19 mouse cellular contexts compared by ENCODE assay signal in the genomic region with DNA sequence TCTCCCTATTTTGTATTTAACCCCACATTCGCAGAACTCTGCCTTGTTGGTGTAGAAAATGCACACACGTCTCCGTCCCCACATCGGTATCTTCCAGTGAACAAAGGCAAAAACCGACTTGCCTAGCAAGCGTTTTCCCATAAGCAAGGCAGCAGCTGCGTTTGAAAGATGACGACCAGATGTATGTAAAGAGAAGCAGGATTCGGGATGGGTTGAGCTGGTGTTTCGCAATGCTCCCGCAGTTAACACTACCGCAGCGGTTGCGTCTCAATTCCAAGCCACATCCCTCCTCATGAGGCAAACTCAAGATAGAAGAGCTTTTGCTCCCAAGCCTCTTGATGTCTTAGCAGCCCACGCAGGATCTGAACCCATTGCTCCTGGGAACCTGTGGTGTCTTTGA. TPM values are rescaled to one million over a fixed set of nuclear protein-coding genes. Genes with fewer than 3 reads are reported as not detected.
DNase-seq lines count a peak whose midpoint lies in the region; ATAC-seq and TF ChIP-seq lines count a peak whose summit lies in the region.
"Had no signal": no experiment of that assay in that cellular context is flagged by ENCODE, and none has a peak within 500 bp of the region (broad histone marks: within the 10 kb centered on the region; RNA-seq: fewer than 3 reads in every experiment).

No protein-coding gene starts in this region.

- H3K4me2 ChIP-seq in lung, embryonic 14.5 days, result no peak overlapping the region
- H3K4me2 ChIP-seq in embryonic facial prominence, embryonic 15.5 days (replicated peaks), result no peak overlapping the region
- H3K4me2 ChIP-seq: embryonic facial prominence, embryonic 13.5 days; forebrain, embryonic 12.5 days had no signal

- 55% methylated on average over 15 of the region's 15 CpGs for WGBS in lung, embryonic 14.5 days
- 60% methylated on average over 15 of the region's 15 CpGs for WGBS in embryonic facial prominence, embryonic 15.5 days

- H3K36me3 ChIP-seq in lung, embryonic 14.5 days (ENCODE audit: insufficient read depth), result no peaks in the 10 kb centered on the region
- H3K36me3 ChIP-seq in embryonic facial prominence, embryonic 15.5 days, result no peaks in the 10 kb centered on the region
- H3K36me3 ChIP-seq: embryonic facial prominence, embryonic 13.5 days; forebrain, embryonic 10.5 days; forebrain, embryonic 12.5 days had no signal

- DNase-seq in frontal cortex, adult 2 months (ENCODE audit: extremely low spot score in 1 of 2, low spot score in 1 of 2), result no peak
- DNase-seq in lung, embryonic 14.5 days, result peak; percentile 61
- no peak for DNase-seq in lung, postnatal 10 days
- DNase-seq in heart, adult 8-10 months (ENCODE audit: low spot score), result no peak
- DNase-seq: adrenal gland, adult 2 months; adrenal gland, postnatal 10 days; adrenal gland, postnatal 25 days; cerebellum, adult 11-12 months; cerebellum, adult 2 months; cerebellum, adult 9-10 months; cerebellum, postnatal 25 days had no signal

- H3K27me3 ChIP-seq in lung, embryonic 14.5 days (ENCODE audit: insufficient read depth, low read length), result no peaks in the 10 kb centered on the region
- no peaks in the 10 kb centered on the region for H3K27me3 ChIP-seq in embryonic facial prominence, embryonic 15.5 days
- H3K27me3 ChIP-seq: embryonic facial prominence, embryonic 13.5 days; forebrain, embryonic 12.5 days had no signal

- H3K9ac ChIP-seq in lung, embryonic 14.5 days, result no peak overlapping the region
- H3K9ac ChIP-seq in embryonic facial prominence, embryonic 15.5 days, result no peak overlapping the region
- H3K9ac ChIP-seq: embryonic facial prominence, embryonic 13.5 days; forebrain, embryonic 12.5 days had no signal

- H3K27ac ChIP-seq in lung, embryonic 14.5 days (ENCODE audit: low read depth), result no peak overlapping the region
- H3K27ac ChIP-seq in embryonic facial prominence, embryonic 15.5 days (replicated peaks), result 0 out of 2 replicates have a peak overlapping the region, but pooled peaks have one; percentile 28
- H3K27ac ChIP-seq: embryonic facial prominence, embryonic 13.5 days; forebrain, embryonic 10.5 days; forebrain, embryonic 12.5 days had no signal

- ATAC-seq in frontal cortex, adult (ENCODE audit: low TSS enrichment), result peak; percentile 24; the same call in 1 of the 2 replicates
- ATAC-seq in lung, embryonic 14.5 days (ENCODE audit: insufficient read depth), result no peak
- no peak for ATAC-seq in embryonic facial prominence, embryonic 15.5 days (ENCODE audit: insufficient number of reproducible peaks, low FRiP score, low TSS enrichment, low read depth)
- ATAC-seq: forebrain, embryonic 14.5 days; forebrain, embryonic 16.5 days had no signal

- no peak overlapping the region for H3K4me3 ChIP-seq in lung, embryonic 14.5 days (ENCODE audit: low read depth, low read length)
- H3K4me3 ChIP-seq in embryonic facial prominence, embryonic 15.5 days (replicated peaks), result no peak overlapping the region
- H3K4me3 ChIP-seq: embryonic facial prominence, embryonic 13.5 days; erythroblast, embryonic 14.5 days; forebrain, embryonic 10.5 days; forebrain, embryonic 12.5 days had no signal

- peaks cover 2% of the 10 kb centered on the region; the same call in 1 of the 2 replicates for H3K4me1 ChIP-seq in lung, embryonic 14.5 days (ENCODE audit: insufficient read depth)
- H3K4me1 ChIP-seq in embryonic facial prominence, embryonic 15.5 days, result peaks cover 15% of the 10 kb centered on the region
- H3K4me1 ChIP-seq: forebrain, embryonic 12.5 days had no signal

- TF ChIP-seq CTCF in lung, embryonic 14.5 days (IDR thresholded peaks at IDR 0.05; ENCODE audit: low read depth), result no peak

- no peaks in the 10 kb centered on the region for H3K9me3 ChIP-seq in lung, embryonic 14.5 days (ENCODE audit: low read depth, low read length)
- H3K9me3 ChIP-seq in embryonic facial prominence, embryonic 15.5 days (replicated peaks), result no peaks in the 10 kb centered on the region
- H3K9me3 ChIP-seq: embryonic facial prominence, embryonic 13.5 days; forebrain, embryonic 10.5 days; forebrain, embryonic 12.5 days had no signal

RNA-seq across cellular contexts. Expression of a gene that starts 59.9 kb away (rescaled TPM):
- 51.2 and 53.8 TPM in 2 replicates for polyA plus RNA-seq in frontal cortex, adult 2 months (2012; rRNA removed)
- polyA plus RNA-seq in lung, embryonic 14.5 days (2014; fragmentation: Nextera tagmentation; extraction: Ambion mirVana), result 21.9 and 22.0 TPM in 2 replicates
- 22.0 and 22.9 TPM in 2 replicates for polyA plus RNA-seq in embryonic facial prominence, embryonic 15.5 days (2015; fragmentation: Nextera tagmentation; extraction: Ambion mirVana)
- 10 to 100 TPM; 19.6 to 23.0 (median 20.8) TPM for total RNA-seq in heart, adult 8-10 months (2022)
